Mouse (Mus musculus): ENCODE results near the gene Gm37240.

Gm37240 gene

GRCm38 (mm10) chr3:85485536-85486190 is 401.7 kb downstream of the Gm37240 start:
- DNase-seq: peak; percentile 78 to 85

GRCm38 (mm10) chr3:85482636-85483035 is 404.7 kb downstream of the Gm37240 start:
- DNase-seq: peak in 1 of 2 experiments; percentile 36

GRCm38 (mm10) chr3:85480638-85481037 is 406.7 kb downstream of the Gm37240 start:
- no peak for DNase-seq

- DNase-seq: no peak
Observed at GRCm38 (mm10) chr3:85478731-85479130, 408.6 kb downstream of the Gm37240 start.

- no peak for DNase-seq
Observed at GRCm38 (mm10) chr3:85469711-85470110, 417.6 kb downstream of the Gm37240 start.

GRCm38 (mm10) chr3:85468995-85469394 is 418.3 kb downstream of the Gm37240 start:
- peak in 1 of 2 experiments; percentile 36 for DNase-seq

- peak; percentile 47 to 51 for DNase-seq
Observed at GRCm38 (mm10) chr3:85465283-85466025, 421.9 kb downstream of the Gm37240 start.

- DNase-seq: no peak
Observed at GRCm38 (mm10) chr3:85460021-85460420, 427.3 kb downstream of the Gm37240 start.

- no peak for DNase-seq
Observed at GRCm38 (mm10) chr3:85456983-85457382, 430.3 kb downstream of the Gm37240 start.

- no peak for DNase-seq
Observed at GRCm38 (mm10) chr3:85455453-85455852, 431.9 kb downstream of the Gm37240 start.

- DNase-seq: no peak
Observed at GRCm38 (mm10) chr3:85454001-85454400, 433.3 kb downstream of the Gm37240 start.

- peak; percentile 64 to 66 for DNase-seq
Observed at GRCm38 (mm10) chr3:85449461-85449860, 437.9 kb downstream of the Gm37240 start.

GRCm38 (mm10) chr3:85442781-85443180 is 444.5 kb downstream of the Gm37240 start:
- no peak for DNase-seq

- DNase-seq: no peak
Observed at GRCm38 (mm10) chr3:85442261-85442660, 445.1 kb downstream of the Gm37240 start.

GRCm38 (mm10) chr3:85435406-85435805 is 451.9 kb downstream of the Gm37240 start:
- DNase-seq: no peak

- DNase-seq: no peak
Observed at GRCm38 (mm10) chr3:85431208-85431607, 456.1 kb downstream of the Gm37240 start.

- no peak for DNase-seq
Observed at GRCm38 (mm10) chr3:85423376-85423997, 463.8 kb downstream of the Gm37240 start.

GRCm38 (mm10) chr3:85421403-85421802 is 465.9 kb downstream of the Gm37240 start:
- no peak for DNase-seq

GRCm38 (mm10) chr3:85417663-85418062 is 469.7 kb downstream of the Gm37240 start:
- no peak for DNase-seq

GRCm38 (mm10) chr3:85398841-85399240 is 488.5 kb downstream of the Gm37240 start:
- DNase-seq: no peak

- DNase-seq: peak; percentile 84 to 90
Observed at GRCm38 (mm10) chr3:85398483-85398835, 488.9 kb downstream of the Gm37240 start.

- DNase-seq: no peak
Observed at GRCm38 (mm10) chr3:85397816-85398482, 489.4 kb downstream of the Gm37240 start.

GRCm38 (mm10) chr3:85393395-85393794 is 493.9 kb downstream of the Gm37240 start:
- peak; percentile 88 to 90 for DNase-seq
